Mouse (Mus musculus): Measurements from ENCODE around the gene Lrch3.
"Not testable (repeated sequence)": the region's sequence is repeated elsewhere in the genome, so short reads cannot be mapped to it uniquely, and the experiment has no call there.

Gene Lrch3

DNA sequence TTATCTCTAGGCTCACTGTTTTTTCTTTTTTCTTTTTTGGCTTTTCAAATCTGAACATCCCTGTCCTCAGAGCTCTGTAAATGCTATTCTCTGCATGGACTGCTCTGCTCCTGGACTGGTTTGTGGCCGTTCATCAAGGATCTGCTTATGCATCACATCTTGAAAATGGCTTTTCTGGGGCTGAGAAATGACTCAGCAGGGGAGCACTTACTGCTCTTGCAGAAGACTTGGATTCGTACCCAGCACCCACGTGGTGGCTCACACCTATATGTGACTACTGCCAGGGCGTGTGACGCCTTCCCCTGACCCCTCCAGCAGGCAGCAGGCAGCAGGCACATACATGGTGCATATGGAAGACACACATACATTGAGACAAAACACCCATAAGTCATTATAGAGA, 78.3 kb downstream of the Lrch3 start:
- no peak for DNase-seq (ENCODE audit: low spot score)

GRCm38 (mm10) chr16:33005216-33005615, 91.3 kb downstream of the Lrch3 start:
- DNase-seq (ENCODE audit: low spot score) = peak; percentile 71

DNA sequence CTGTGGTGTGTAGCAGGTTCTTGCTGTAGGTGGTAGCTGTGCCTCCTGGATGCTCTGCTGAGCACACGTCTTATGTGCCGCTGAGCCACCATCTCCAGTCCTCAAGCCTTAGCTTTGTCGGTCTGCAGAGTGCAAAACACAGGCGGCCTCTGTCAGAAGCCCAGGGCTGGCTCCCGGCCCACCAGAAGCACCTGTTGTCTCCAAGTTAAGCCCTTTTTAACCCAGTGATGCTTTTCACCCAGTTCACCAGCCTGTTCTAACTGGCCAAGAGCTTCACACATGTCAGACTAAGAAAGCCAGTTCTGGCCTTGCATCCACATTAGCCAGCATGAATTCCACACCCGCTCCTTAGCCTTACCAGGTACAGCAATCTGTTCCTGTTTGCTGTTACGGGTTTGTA, 93.0 kb downstream of the Lrch3 start:
- DNase-seq (ENCODE audit: low spot score) = no peak

GRCm38 (mm10) chr16:33007436-33007835, 93.5 kb downstream of the Lrch3 start:
- DNase-seq (ENCODE audit: low spot score) = no peak

DNA sequence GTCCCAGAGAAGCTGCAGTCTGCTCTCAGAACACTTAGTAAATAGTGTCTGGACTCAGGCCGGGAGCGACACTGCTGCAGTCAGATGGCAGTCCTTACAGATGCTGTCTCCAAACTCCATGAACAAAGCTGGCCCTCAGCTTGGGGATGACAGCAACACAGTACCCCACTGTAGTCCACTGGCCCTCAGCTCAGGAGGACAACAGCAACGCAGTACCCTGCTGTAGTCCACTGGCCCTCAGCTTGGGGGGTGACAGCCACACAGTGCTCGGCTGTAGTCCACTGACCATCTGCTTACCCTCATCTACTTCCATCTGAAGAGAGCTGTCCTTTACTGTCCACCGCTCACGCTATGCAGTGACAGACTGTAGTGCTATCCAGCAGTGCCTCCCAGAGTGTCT, 96.3 kb downstream of the Lrch3 start:
- DNase-seq (ENCODE audit: low spot score) = no peak

DNA sequence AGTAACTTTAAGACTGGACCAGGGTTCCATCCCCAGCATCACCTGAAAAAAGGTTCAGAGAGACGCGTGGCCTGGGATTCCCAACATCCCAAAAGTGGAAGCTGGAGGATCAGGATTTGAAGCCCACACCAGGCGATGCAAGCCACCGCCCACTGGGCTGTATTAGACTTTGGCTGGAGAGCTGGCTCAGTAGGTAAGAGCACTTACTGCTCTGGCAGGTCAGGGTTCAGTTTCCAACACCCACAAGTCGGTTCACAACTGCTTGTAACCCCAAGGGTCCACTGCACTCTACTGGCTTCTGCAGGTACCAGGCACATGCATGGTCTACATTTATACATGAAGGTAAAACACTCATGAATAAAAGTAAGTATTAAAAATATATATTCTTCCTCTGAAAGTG, 99.9 kb downstream of the Lrch3 start:
- DNase-seq (ENCODE audit: low spot score) = no peak

- no peak for DNase-seq (ENCODE audit: low spot score)
Measured at GRCm38 (mm10) chr16:33014921-33015320, 101.0 kb downstream of the Lrch3 start.

DNA sequence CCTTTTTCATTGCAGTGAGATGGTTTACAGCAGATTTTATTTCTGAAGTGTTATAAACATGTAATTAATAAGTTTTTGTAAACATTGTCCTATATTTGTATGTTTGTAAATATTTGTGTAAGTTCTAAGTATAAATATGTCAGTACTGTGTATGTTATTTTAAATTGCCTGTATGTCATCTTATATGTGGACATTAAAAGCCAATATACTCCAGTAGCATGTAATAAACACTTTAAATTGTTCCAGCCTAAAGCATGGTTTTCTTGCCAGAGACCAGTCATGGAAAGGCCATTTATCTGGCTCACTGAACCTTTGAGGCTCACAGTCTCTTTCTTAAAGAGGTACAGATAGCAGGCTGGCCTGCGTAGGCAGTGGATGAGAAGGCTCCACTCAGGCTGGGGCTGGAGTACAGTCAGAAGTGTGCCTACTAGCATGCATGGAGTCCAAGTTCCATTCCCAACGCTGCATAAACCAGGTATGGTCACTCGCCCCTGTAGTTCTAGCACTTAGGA, 101.6 kb downstream of the Lrch3 start:
- DNase-seq (ENCODE audit: low spot score) = no peak

DNA sequence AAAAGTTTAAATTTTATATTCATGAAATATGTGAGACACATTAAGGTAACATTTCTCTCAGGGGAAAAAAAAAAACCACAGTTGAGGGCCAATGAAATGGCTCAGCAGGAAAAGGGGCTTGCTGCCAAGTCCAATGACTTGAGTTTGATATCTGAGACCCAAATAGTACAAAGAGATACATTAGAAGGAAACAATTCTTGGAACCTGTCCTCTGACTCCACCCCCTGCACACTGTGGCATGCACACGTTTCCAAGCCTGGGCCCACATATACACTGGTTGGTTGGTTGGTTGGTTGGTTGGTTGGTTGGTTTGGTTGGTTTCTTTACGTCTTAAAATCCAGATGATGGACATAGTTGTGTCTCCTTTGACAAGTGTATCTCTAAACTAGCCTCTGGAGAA, 102.1 kb downstream of the Lrch3 start:
- DNase-seq (ENCODE audit: low spot score) = no peak

GRCm38 (mm10) chr16:33017677-33018349, 103.9 kb downstream of the Lrch3 start:
- DNase-seq (ENCODE audit: low spot score) = no peak

- no peak for DNase-seq (ENCODE audit: low spot score)
Measured at GRCm38 (mm10) chr16:33019117-33019770, 105.3 kb downstream of the Lrch3 start.

- DNase-seq (ENCODE audit: low spot score) = no peak
Measured at GRCm38 (mm10) chr16:33021381-33021780, 107.5 kb downstream of the Lrch3 start.

DNA sequence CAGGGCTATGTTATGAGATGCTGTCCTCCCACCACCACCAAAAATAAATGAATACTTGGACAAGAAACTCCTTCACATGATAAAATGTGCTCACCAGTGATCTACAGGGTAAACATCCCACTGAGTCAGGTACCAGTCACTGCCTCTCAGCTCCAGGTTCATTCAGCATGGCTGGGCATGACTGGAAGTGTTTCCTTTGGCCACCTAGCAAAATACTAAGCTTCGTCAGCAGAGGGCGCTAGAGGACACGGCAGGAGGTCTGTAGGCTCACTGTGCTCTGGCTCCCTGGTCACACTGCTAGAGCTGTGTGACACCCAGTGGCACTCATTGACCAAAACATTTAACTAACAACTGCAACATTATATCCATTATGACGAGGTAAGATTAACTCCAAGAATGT, 109.8 kb downstream of the Lrch3 start:
- peak; percentile 82 for DNase-seq (ENCODE audit: low spot score)

- peak; percentile 78 for DNase-seq (ENCODE audit: low spot score)
Measured at GRCm38 (mm10) chr16:33024456-33025104, 110.7 kb downstream of the Lrch3 start.

GRCm38 (mm10) chr16:33026357-33026756, 112.5 kb downstream of the Lrch3 start:
- no peak for DNase-seq (ENCODE audit: low spot score)

DNA sequence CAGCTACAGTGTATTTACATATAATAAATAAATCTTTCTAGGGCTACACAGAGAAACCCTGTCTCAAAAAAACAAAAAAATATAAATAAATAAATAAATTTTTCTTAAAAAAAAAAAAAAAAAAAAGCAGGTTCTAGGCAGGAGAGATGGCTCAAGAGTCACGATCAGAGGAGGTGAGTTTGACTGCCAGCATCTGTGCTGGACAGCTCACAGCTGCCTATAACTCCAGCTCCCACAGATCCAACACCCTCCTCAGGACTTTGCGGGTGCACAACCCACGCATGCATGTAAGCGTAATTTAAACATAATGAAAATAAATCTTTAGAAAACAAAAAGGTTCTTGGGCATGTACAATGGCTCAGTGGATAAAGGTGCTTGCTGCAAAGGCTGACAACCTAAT, 122.1 kb downstream of the Lrch3 start:
- no peak for DNase-seq (ENCODE audit: low spot score)

GRCm38 (mm10) chr16:33042682-33043081, 128.8 kb downstream of the Lrch3 start:
- DNase-seq (ENCODE audit: low spot score) = no peak

- DNase-seq (ENCODE audit: low spot score) = no peak
Measured at GRCm38 (mm10) chr16:33043268-33043667, 129.4 kb downstream of the Lrch3 start.

- no peak for DNase-seq (ENCODE audit: low spot score)
Measured at GRCm38 (mm10) chr16:33048004-33048403, 134.1 kb downstream of the Lrch3 start.

DNA sequence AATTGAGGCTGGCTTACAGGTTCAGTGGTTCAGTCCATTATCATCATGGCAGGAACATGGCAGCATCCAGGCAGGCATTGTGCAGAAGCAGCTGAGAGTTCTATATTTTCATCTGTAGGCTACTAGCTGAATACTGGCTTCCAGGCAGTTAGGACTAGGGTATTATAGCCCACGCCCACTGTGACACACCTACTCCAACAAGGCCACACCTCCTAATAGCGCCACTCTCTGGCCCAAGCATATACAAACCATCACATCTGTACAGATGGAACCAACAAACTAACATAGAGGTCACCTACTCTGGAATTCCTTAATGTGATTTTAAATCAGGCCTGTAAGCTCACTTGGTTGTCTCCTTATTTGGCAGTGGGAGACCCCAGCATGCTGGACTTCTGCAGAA, 134.8 kb downstream of the Lrch3 start:
- DNase-seq (ENCODE audit: low spot score) = no peak

DNA sequence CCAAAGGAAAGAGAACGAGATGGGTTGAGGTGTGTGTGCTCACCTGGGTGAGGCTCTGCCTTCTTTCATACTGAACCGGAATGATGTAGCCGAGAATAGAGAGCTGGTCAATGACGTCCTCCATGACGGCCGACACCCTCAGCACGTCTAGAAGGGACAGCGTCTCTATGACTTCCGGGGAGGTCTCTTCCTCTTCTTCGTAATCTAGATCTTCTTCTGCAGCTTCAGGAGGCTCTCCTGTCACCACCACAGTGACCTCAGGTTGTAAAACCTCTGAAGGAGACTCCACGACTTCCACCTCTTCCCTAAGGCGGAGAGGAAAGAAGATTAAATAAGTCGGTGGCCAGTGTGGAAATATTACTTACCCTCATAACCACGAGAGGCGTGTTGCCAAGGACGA, 135.9 kb downstream of the Lrch3 start:
- DNase-seq (ENCODE audit: low spot score) = no peak

DNA sequence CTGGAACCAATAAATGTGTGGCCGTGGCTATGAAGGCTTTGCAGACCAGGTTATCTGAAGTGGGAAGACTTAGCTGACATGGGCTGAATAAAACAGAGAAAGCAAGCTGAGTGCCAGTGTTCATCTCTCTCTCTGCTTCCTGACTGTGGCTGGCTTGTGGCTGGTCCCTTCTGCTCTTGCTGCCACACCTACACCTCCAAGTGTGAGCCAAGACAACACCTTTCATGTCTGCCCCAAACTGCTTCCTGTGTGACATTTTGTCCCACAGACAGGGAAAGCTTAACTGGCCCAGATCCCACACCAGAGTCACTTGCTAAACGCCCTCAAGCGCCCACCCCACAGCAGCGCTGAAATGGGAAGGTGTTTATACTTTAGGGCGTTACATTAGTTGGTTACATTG, 139.2 kb downstream of the Lrch3 start:
- no peak for DNase-seq (ENCODE audit: low spot score)

- not testable (repeated sequence) for DNase-seq (ENCODE audit: low spot score)
Measured at GRCm38 (mm10) chr16:33054927-33055326, 141.0 kb downstream of the Lrch3 start.
